Mouse (Mus musculus): ENCODE data around the gene Cnnm3.
A peak's percentile ranks its signal among the peaks of the same experiment; 100 is the strongest.

Gene Cnnm3

DNA sequence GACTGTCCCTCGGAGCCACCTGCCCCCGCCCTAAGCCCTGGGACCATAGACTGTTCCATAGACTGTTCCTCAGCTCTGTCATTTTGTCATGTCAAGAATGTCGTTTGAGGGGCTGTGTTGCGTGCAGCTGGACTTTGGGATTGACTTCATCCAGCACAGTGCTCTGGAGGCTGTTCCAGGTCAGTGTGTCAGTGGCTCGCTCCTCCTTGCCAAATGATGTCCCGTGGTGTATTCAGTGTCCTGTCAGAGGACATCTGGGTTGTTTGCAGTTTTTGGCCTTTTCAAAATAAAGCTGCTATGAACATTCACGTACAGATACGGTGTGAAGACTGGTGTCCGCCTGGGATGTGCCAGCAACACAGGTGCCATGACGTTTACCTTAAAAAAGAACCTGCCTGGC lies 15.2 kb downstream of the Cnnm3 start:
- Histone ChIP-seq H3K4me1 (replicated peaks; ENCODE audit: low read depth, low read length) (peaks cover 67% of the 10 kb centered on the region), H3K36me3 (ENCODE audit: insufficient read depth, low read length) (peaks cover 64% of the 10 kb centered on the region), H3K9me3 (ENCODE audit: low read length) (no peaks in the 10 kb centered on the region), H3K27me3 (ENCODE audit: insufficient read depth, low read length) (no peaks in the 10 kb centered on the region), H3K4me3 (replicated peaks; ENCODE audit: low read length) (no peak overlapping the region)
- TF ChIP-seq POU5F1 (IDR thresholded peaks at IDR 0.05; ENCODE audit: borderline replicate concordance, low read length) = no peak
- no peak for TF ChIP-seq NANOG (IDR thresholded peaks at IDR 0.05; ENCODE audit: borderline replicate concordance, low read length)
- TF ChIP-seq CTCF (conservative IDR thresholded peaks at IDR 0.05; ENCODE audit: low read length) = no peak

DNA sequence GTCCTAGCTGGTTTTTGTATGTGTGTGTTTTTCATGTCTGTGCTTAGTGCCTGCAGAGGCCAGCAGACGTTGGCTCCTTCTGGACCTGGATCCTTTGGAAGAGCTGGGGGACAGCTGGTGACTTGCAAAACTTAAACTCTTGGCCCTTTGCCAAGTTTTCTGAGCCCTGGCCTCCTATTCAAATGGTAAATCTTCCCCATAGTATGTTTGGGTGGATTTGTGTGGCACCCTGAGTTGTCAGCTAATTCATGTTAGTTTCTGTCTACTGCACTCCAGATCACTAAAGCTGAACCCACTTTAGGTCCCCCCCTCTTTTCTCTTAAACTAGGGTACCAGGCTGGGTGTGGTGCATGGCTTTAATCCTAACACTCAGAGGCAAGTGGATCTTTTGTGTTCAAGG lies 16.7 kb downstream of the Cnnm3 start:
- Histone ChIP-seq H3K36me3 (ENCODE audit: insufficient read depth, low read length) (peaks cover 50% of the 10 kb centered on the region), H3K4me3 (replicated peaks; ENCODE audit: low read length) (no peak overlapping the region), H3K9me3 (ENCODE audit: low read length) (no peaks in the 10 kb centered on the region), H3K4me1 (replicated peaks; ENCODE audit: low read depth, low read length) (peaks cover 68% of the 10 kb centered on the region), H3K27me3 (ENCODE audit: insufficient read depth, low read length) (no peaks in the 10 kb centered on the region)
- TF ChIP-seq CTCF (conservative IDR thresholded peaks at IDR 0.05; ENCODE audit: low read length) = no peak
- TF ChIP-seq NANOG (IDR thresholded peaks at IDR 0.05; ENCODE audit: borderline replicate concordance, low read length) = no peak
- no peak for TF ChIP-seq POU5F1 (IDR thresholded peaks at IDR 0.05; ENCODE audit: borderline replicate concordance, low read length)

DNA sequence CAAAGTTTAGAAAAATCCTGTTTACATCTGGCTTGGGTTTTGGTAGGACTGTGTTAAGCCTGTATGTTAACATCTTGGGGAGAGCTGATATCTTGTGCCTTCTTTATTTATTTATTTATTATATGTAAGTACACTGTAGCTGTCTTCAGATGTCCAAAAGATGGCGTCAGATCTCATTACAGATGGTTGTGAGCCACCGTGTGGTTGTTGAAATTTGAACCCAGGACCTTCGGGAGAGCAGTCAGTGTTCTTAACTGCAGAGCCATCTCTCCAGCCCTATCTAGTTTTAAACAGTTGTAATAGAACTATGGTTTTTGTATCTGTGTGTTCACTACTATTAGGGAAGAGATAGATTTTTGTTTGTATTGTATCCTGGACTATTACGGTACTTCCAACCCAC lies 17.6 kb downstream of the Cnnm3 start:
- TF ChIP-seq NANOG (IDR thresholded peaks at IDR 0.05; ENCODE audit: borderline replicate concordance, low read length) (no peak), CTCF (conservative IDR thresholded peaks at IDR 0.05; ENCODE audit: low read length) (no peak), POU5F1 (IDR thresholded peaks at IDR 0.05; ENCODE audit: borderline replicate concordance, low read length) (no peak)
- peaks cover 77% of the 10 kb centered on the region for H3K4me1 ChIP-seq (replicated peaks; ENCODE audit: low read depth, low read length)
- H3K9me3 ChIP-seq (ENCODE audit: low read length) = no peaks in the 10 kb centered on the region
- H3K27me3 ChIP-seq (ENCODE audit: insufficient read depth, low read length) = no peaks in the 10 kb centered on the region
- H3K36me3 ChIP-seq (ENCODE audit: insufficient read depth, low read length) = peaks cover 41% of the 10 kb centered on the region
- H3K4me3 ChIP-seq (replicated peaks; ENCODE audit: low read length) = no peak overlapping the region

DNA sequence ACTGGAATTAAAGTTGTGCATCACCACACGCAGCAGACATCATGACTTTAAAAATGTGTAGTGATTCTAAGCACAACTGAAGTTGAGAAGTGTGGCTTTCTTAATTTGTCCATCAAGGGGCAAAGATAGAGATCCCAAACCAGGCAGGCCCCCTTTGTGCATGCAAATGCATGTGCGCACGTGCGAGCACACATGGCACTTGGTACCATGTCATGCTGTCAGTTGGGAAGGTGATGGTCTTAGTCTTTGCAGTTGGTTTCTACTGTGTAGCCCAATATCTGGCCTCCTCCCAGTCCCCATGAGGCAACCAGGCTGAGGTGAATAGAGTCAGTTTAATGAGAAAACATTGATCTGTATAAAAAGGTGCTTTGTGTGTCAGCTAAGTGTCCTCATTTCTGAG lies 18.2 kb downstream of the Cnnm3 start:
- H3K4me3 ChIP-seq (replicated peaks; ENCODE audit: low read length) = no peak overlapping the region
- TF ChIP-seq POU5F1 (IDR thresholded peaks at IDR 0.05; ENCODE audit: borderline replicate concordance, low read length) (no peak), NANOG (IDR thresholded peaks at IDR 0.05; ENCODE audit: borderline replicate concordance, low read length) (no peak), CTCF (conservative IDR thresholded peaks at IDR 0.05; ENCODE audit: low read length) (no peak)
- H3K4me1 ChIP-seq (replicated peaks; ENCODE audit: low read depth, low read length) = peaks cover 75% of the 10 kb centered on the region
- H3K9me3 ChIP-seq (ENCODE audit: low read length) = no peaks in the 10 kb centered on the region
- no peaks in the 10 kb centered on the region for H3K27me3 ChIP-seq (ENCODE audit: insufficient read depth, low read length)
- H3K36me3 ChIP-seq (ENCODE audit: insufficient read depth, low read length) = peaks cover 35% of the 10 kb centered on the region

DNA sequence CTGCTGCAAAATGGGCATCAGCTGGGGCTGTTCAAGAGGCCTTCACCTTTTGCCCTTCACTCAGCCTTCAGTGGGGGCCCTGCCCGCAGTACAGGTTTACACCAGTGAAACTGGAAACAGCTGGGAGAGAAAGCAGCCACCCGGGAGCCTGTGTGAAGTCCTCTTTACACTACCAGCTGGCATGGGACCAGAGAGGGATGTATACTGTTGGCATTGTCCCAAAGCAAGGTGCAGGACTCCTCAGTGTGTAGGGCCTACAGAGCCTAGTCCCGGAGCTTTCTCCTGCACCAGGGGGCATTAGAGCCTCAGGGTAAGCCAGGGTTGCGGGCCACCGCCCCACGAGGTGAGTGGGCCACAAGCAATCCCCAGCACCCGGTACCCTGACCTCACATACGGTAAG lies 18.8 kb downstream of the Cnnm3 start:
- H3K9me3 ChIP-seq (ENCODE audit: low read length) = no peaks in the 10 kb centered on the region
- TF ChIP-seq POU5F1 (IDR thresholded peaks at IDR 0.05; ENCODE audit: borderline replicate concordance, low read length) = no peak
- TF ChIP-seq CTCF (conservative IDR thresholded peaks at IDR 0.05; ENCODE audit: low read length) = no peak
- TF ChIP-seq NANOG (IDR thresholded peaks at IDR 0.05; ENCODE audit: borderline replicate concordance, low read length) = no peak
- H3K4me1 ChIP-seq (replicated peaks; ENCODE audit: low read depth, low read length) = peaks cover 69% of the 10 kb centered on the region

DNA sequence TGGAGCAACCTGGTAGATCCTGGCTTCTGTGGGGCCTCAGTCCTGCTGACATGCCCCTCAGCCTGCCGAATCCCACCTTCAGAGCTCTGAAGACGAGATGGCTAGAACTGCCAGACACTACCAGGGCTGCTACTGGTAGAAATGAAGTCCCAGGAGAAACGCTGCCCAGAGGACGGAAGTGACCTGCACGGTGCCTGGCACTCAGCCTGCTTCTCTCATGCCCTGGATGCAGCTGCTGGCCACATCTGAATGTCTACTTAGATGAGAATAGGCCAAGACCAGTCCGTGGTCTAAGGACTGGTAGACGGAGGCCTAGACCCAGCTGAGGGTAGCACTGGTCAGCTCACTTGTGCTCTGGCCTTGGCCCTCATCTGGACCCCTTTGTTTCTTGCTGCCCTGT lies 19.3 kb downstream of the Cnnm3 start:
- Histone ChIP-seq H3K9me3 (ENCODE audit: low read length) (no peaks in the 10 kb centered on the region), H3K27me3 (ENCODE audit: insufficient read depth, low read length) (no peaks in the 10 kb centered on the region), H3K36me3 (ENCODE audit: insufficient read depth, low read length) (peaks cover 24% of the 10 kb centered on the region), H3K4me1 (replicated peaks; ENCODE audit: low read depth, low read length) (peaks cover 64% of the 10 kb centered on the region), H3K4me3 (replicated peaks; ENCODE audit: low read length) (no peak overlapping the region)
- TF ChIP-seq POU5F1 (IDR thresholded peaks at IDR 0.05; ENCODE audit: borderline replicate concordance, low read length) (no peak), CTCF (conservative IDR thresholded peaks at IDR 0.05; ENCODE audit: low read length) (no peak), NANOG (IDR thresholded peaks at IDR 0.05; ENCODE audit: borderline replicate concordance, low read length) (no peak)

More for the DNA sequence above, 18.8 kb downstream of the Cnnm3 start:
- Histone ChIP-seq H3K36me3 (ENCODE audit: insufficient read depth, low read length) (peaks cover 28% of the 10 kb centered on the region), H3K27me3 (ENCODE audit: insufficient read depth, low read length) (no peaks in the 10 kb centered on the region), H3K4me3 (replicated peaks; ENCODE audit: low read length) (no peak overlapping the region)

DNA sequence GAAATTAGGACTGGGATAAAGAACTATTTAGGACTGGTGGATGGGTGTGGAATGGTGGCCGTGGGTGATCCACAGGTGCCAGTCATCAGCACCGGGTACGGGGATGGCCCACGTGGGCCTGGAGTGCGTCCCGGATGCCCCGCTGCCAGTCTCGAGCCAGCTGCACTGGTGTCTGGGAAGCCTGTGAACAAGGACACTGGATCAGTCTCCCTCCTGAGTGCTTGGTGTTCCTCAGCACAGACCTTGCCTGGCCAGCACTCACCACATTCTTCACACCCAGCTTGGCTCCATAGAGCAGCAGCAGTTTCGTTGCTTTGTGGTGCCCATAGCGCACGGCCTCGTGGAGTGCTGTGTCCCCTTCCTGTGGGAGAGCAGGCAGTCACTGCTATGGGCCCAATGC lies 19.8 kb downstream of the Cnnm3 start:
- H3K4me1 ChIP-seq (replicated peaks; ENCODE audit: low read depth, low read length) = peaks cover 64% of the 10 kb centered on the region

DNA sequence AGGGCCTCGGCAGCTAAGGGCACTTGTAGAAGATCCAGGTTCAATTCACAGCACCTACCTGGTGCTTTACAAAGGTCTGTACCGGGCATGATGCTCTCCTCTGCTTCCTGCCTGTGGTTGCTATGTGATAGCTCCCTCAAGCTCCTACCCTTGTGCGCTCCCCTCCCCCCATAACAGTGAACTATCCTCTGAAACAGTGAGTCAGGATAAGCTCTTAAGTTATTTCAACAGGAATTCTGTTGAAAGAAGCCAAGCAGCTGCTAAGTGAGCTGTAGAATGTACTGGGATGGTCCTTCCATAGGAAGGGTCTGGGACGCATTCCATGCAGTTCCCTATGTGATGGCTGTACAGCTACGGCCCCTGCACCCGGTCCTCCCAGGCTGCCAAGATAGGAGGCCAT lies 21.9 kb downstream of the Cnnm3 start:
- H3K27me3 ChIP-seq (ENCODE audit: insufficient read depth, low read length) = no peaks in the 10 kb centered on the region
- no peaks in the 10 kb centered on the region for H3K9me3 ChIP-seq (ENCODE audit: low read length)
- no peak overlapping the region for H3K4me3 ChIP-seq (replicated peaks; ENCODE audit: low read length)
- H3K36me3 ChIP-seq (ENCODE audit: insufficient read depth, low read length) = peaks cover 18% of the 10 kb centered on the region
- TF ChIP-seq NANOG (IDR thresholded peaks at IDR 0.05; ENCODE audit: borderline replicate concordance, low read length) (no peak), CTCF (conservative IDR thresholded peaks at IDR 0.05; ENCODE audit: low read length) (no peak), POU5F1 (IDR thresholded peaks at IDR 0.05; ENCODE audit: borderline replicate concordance, low read length) (no peak)
- H3K4me1 ChIP-seq (replicated peaks; ENCODE audit: low read depth, low read length) = peaks cover 45% of the 10 kb centered on the region

More for the DNA sequence above, 19.8 kb downstream of the Cnnm3 start:
- Histone ChIP-seq H3K36me3 (ENCODE audit: insufficient read depth, low read length) (peaks cover 19% of the 10 kb centered on the region), H3K27me3 (ENCODE audit: insufficient read depth, low read length) (no peaks in the 10 kb centered on the region), H3K9me3 (ENCODE audit: low read length) (no peaks in the 10 kb centered on the region), H3K4me3 (replicated peaks; ENCODE audit: low read length) (peak overlapping the region; percentile 61)
- TF ChIP-seq NANOG (IDR thresholded peaks at IDR 0.05; ENCODE audit: borderline replicate concordance, low read length) (no peak), POU5F1 (IDR thresholded peaks at IDR 0.05; ENCODE audit: borderline replicate concordance, low read length) (no peak), CTCF (conservative IDR thresholded peaks at IDR 0.05; ENCODE audit: low read length) (no peak)

DNA sequence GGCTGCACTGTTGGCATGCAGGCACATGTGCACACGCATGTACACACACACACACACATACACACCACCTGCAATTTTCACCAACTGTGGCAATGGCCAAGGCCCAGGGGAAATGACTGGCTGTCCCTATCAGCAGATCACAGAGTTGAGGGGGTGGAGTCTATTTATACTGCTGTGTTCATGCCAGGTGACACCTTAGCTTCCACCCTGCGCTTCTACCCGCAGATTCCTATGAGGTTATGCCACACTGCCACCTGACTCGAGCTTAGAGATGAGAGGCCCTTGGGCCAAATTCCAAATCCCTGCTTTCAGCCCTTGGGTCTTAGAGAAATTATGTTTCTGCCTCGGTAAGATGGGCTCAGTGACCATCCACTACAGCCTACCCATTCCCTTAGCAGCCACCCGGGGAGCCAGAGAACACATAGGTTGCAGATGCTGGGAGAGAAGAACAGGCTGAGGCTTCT lies 23.0 kb downstream of the Cnnm3 start:
- H3K4me3 ChIP-seq (replicated peaks; ENCODE audit: low read length) = no peak overlapping the region
- TF ChIP-seq CTCF (conservative IDR thresholded peaks at IDR 0.05; ENCODE audit: low read length) = no peak
- TF ChIP-seq POU5F1 (IDR thresholded peaks at IDR 0.05; ENCODE audit: borderline replicate concordance, low read length) = no peak
- TF ChIP-seq NANOG (IDR thresholded peaks at IDR 0.05; ENCODE audit: borderline replicate concordance, low read length) = no peak
- no peaks in the 10 kb centered on the region for H3K27me3 ChIP-seq (ENCODE audit: insufficient read depth, low read length)
- no peaks in the 10 kb centered on the region for H3K9me3 ChIP-seq (ENCODE audit: low read length)
- H3K4me1 ChIP-seq (replicated peaks; ENCODE audit: low read depth, low read length) = peaks cover 41% of the 10 kb centered on the region
- H3K36me3 ChIP-seq (ENCODE audit: insufficient read depth, low read length) = peaks cover 27% of the 10 kb centered on the region
